Mouse (Mus musculus): ENCODE measurements around the gene Zfp551.
A peak's percentile ranks its signal among the peaks of the same experiment; 100 is the strongest.

Zfp551 gene

GRCm38 (mm10) chr7:12422245-12422849, at the start of gene Zfp551:
Gene Zfp551 (minus strand): TSS chr7:12422751.
- DNase-seq (ENCODE audit: low spot score) = peak; percentile 78

- DNase-seq (ENCODE audit: low spot score) = no peak
These were observed 304 bp upstream of the Zfp551 start for GRCm38 (mm10) chr7:12422855-12423254.

GRCm38 (mm10) chr7:12421741-12422140, 810 bp downstream of the Zfp551 start:
- DNase-seq (ENCODE audit: low spot score) = no peak

- no peak for DNase-seq (ENCODE audit: low spot score)
These were observed 53.4 kb downstream of the Zfp551 start, which contains the start of gene Vmn1r84 for GRCm38 (mm10) chr7:12369173-12369572. Gene Vmn1r84 (minus strand): TSS chr7:12369273.

All from testis, postnatal 10 days (tissue).